In genomic region chr16:31948345-31948774, GRCm38 (mm10) we compare ENCODE assay signal across 8 mouse cellular contexts. TPM values are rescaled to one million over a fixed set of nuclear protein-coding genes. Genes with fewer than 3 reads are reported as not detected.
DNase-seq lines count a peak whose midpoint lies in the region; ATAC-seq and TF ChIP-seq lines count a peak whose summit lies in the region.

Gene 0610012G03Rik (minus strand): TSS chr16:31948494.
Gene Ncbp2 (plus strand): TSS chr16:31948513.

- peak; percentile 74 for ATAC-seq in frontal cortex, adult (ENCODE audit: low TSS enrichment)
- ATAC-seq in lung, postnatal 0 days, result peak; percentile 97

- TF ChIP-seq CTCF in lung, postnatal 0 days (IDR thresholded peaks at IDR 0.05), result 0 out of 2 replicates have a peak, but pooled peaks have one; percentile 17

- TF ChIP-seq EP300 in lung, postnatal 0 days (IDR thresholded peaks at IDR 0.05), result no peak

- peak within 1 kb of the TSS; percentile 69 for H3K4me2 ChIP-seq in lung, postnatal 0 days (replicated peaks; ENCODE audit: low read depth, low read length)

- H3K27me3 ChIP-seq in hindbrain, embryonic 10.5 days (ENCODE audit: insufficient read depth, poor library complexity, severe bottlenecking), result no peaks in the 10 kb centered on the region; the same call in 1 of the 2 replicates
- no peaks in the 10 kb centered on the region for H3K27me3 ChIP-seq in lung, postnatal 0 days (replicated peaks; ENCODE audit: insufficient read depth, low read length)

- peak within 1 kb of the TSS; percentile 95 for H3K27ac ChIP-seq in hindbrain, embryonic 10.5 days
- peak within 1 kb of the TSS; percentile 90 for H3K27ac ChIP-seq in lung, postnatal 0 days (ENCODE audit: low read length)

- H3K4me3 ChIP-seq in hindbrain, embryonic 10.5 days, result peak within 1 kb of the TSS; percentile 96
- peak within 1 kb of the TSS; percentile 95 for H3K4me3 ChIP-seq in lung, postnatal 0 days (ENCODE audit: low read depth, low read length)

- H3K9ac ChIP-seq in lung, postnatal 0 days (replicated peaks; ENCODE audit: low read depth), result peak within 1 kb of the TSS; percentile 92

- WGBS in hindbrain, embryonic 10.5 days, result under 1% methylated on average over 55 of the region's 55 CpGs
- WGBS in lung, postnatal 0 days, result under 1% methylated on average over 54 of the region's 55 CpGs

- H3K36me3 ChIP-seq in hindbrain, embryonic 10.5 days, result peaks cover 45% of the 10 kb centered on the region
- 0 out of 2 replicates have a peak, but pooled peaks cover 3% of the 10 kb centered on the region for H3K36me3 ChIP-seq in lung, postnatal 0 days (ENCODE audit: insufficient read depth, low read length)

- H3K9me3 ChIP-seq in hindbrain, embryonic 10.5 days, result no peaks in the 10 kb centered on the region
- H3K9me3 ChIP-seq in lung, postnatal 0 days (ENCODE audit: low read length), result no peaks in the 10 kb centered on the region

- peaks cover 44% of the 10 kb centered on the region for H3K4me1 ChIP-seq in hindbrain, embryonic 10.5 days (replicated peaks)
- H3K4me1 ChIP-seq in lung, postnatal 0 days (ENCODE audit: insufficient read depth, low read depth, low read length), result peaks cover 14% of the 10 kb centered on the region

- DNase-seq in MEL-GATA-1-ER (ENCODE audit: extremely low read depth, low read depth), result peak; percentile 71
- DNase-seq in cerebellum, adult 8-10 months, result peak; percentile 93
- DNase-seq in hindbrain, embryonic 10.5 days (ENCODE audit: low spot score), result peak; percentile 97
- peak; percentile 95 for DNase-seq in layer of hippocampus, adult 9-11 months
- peak; percentile 97 for DNase-seq in lung, postnatal 0 days (ENCODE audit: low spot score)
- peak; percentile 94 for DNase-seq in ovary, postnatal 14 days (ENCODE audit: low spot score)
- DNase-seq in thymus, postnatal 14 days, result peak; percentile 97

RNA-seq across cellular contexts. Expression of gene 0610012G03Rik, which starts in this region (rescaled TPM):
- polyA plus RNA-seq in hindbrain, embryonic 10.5 days (2016; fragmentation: Nextera tagmentation; extraction: Ambion mirVana), result 91.4 and 104 TPM in 2 replicates
- 79.7 and 82.8 TPM in 2 replicates for polyA plus RNA-seq in lung, postnatal 0 days (2015; fragmentation: Nextera tagmentation; extraction: Ambion mirVana)

RNA-seq across cellular contexts. Expression of gene Ncbp2, which starts in this region (rescaled TPM):
- polyA plus RNA-seq in hindbrain, embryonic 10.5 days (2016; fragmentation: Nextera tagmentation; extraction: Ambion mirVana), result 122 and 135 TPM in 2 replicates
- polyA plus RNA-seq in lung, postnatal 0 days (2015; fragmentation: Nextera tagmentation; extraction: Ambion mirVana), result 38.6 and 48.5 TPM in 2 replicates

Comparison
In these comparisons a context has a peak if more than half of its experiments do, and no peak if none do; other contexts are left out.
1. Peak in every context shown above with its lines: DNase-seq, ATAC-seq, H3K4me3 ChIP-seq and H3K27ac ChIP-seq.